Mouse (Mus musculus): ENCODE measurements around the gene Olfr1505. TPM values are rescaled to one million over a fixed set of nuclear protein-coding genes. Genes with fewer than 3 reads are reported as not detected.

Gene Olfr1505
- polyA plus RNA-seq (2014; fragmentation: Illumina TruSeq; extraction: RNeasy Lipid Tissue Mini Kit (QIAGEN cat#74804); ENCODE audit: low read depth, low replicate concordance) = not detected

GRCm38 (mm10) chr19:13913230-13913629 lies at the start of gene Olfr1505:
Gene Olfr1505 (plus strand): TSS chr19:13913530.

GRCm38 (mm10) chr19:13897828-13898227 lies 15.5 kb upstream of the Olfr1505 start, which contains the start of gene Olfr1504:
Gene Olfr1504 (minus strand): TSS chr19:13897928.

Other genes with a start within 250 kb of the Olfr1505 start
- not detected for gene Olfr1491, start 216.3 kb upstream of the Olfr1505 start, polyA plus RNA-seq (2014; fragmentation: Illumina TruSeq; extraction: RNeasy Lipid Tissue Mini Kit (QIAGEN cat#74804); ENCODE audit: low read depth, low replicate concordance)
- gene Olfr1493-ps1, start 190.3 kb upstream of the Olfr1505 start, polyA plus RNA-seq (2014; fragmentation: Illumina TruSeq; extraction: RNeasy Lipid Tissue Mini Kit (QIAGEN cat#74804); ENCODE audit: low read depth, low replicate concordance) = not detected
- gene Olfr1494, start 173.8 kb upstream of the Olfr1505 start, polyA plus RNA-seq (2014; fragmentation: Illumina TruSeq; extraction: RNeasy Lipid Tissue Mini Kit (QIAGEN cat#74804); ENCODE audit: low read depth, low replicate concordance) = not detected
- gene Olfr1495, start 148.9 kb upstream of the Olfr1505 start, polyA plus RNA-seq (2014; fragmentation: Illumina TruSeq; extraction: RNeasy Lipid Tissue Mini Kit (QIAGEN cat#74804); ENCODE audit: low read depth, low replicate concordance) = not detected
- gene Olfr1496, start 135.7 kb upstream of the Olfr1505 start, polyA plus RNA-seq (2014; fragmentation: Illumina TruSeq; extraction: RNeasy Lipid Tissue Mini Kit (QIAGEN cat#74804); ENCODE audit: low read depth, low replicate concordance) = not detected
- gene Olfr1497, start 115.3 kb upstream of the Olfr1505 start, polyA plus RNA-seq (2014; fragmentation: Illumina TruSeq; extraction: RNeasy Lipid Tissue Mini Kit (QIAGEN cat#74804); ENCODE audit: low read depth, low replicate concordance) = not detected
- not detected for gene Olfr1499, start 94.1 kb upstream of the Olfr1505 start, polyA plus RNA-seq (2014; fragmentation: Illumina TruSeq; extraction: RNeasy Lipid Tissue Mini Kit (QIAGEN cat#74804); ENCODE audit: low read depth, low replicate concordance)
- not detected for gene Olfr1500, start 83.0 kb upstream of the Olfr1505 start, polyA plus RNA-seq (2014; fragmentation: Illumina TruSeq; extraction: RNeasy Lipid Tissue Mini Kit (QIAGEN cat#74804); ENCODE audit: low read depth, low replicate concordance)
- gene Olfr1501, start 62.8 kb upstream of the Olfr1505 start, polyA plus RNA-seq (2014; fragmentation: Illumina TruSeq; extraction: RNeasy Lipid Tissue Mini Kit (QIAGEN cat#74804); ENCODE audit: low read depth, low replicate concordance) = not detected
- gene Olfr1502, start 51.7 kb upstream of the Olfr1505 start, polyA plus RNA-seq (2014; fragmentation: Illumina TruSeq; extraction: RNeasy Lipid Tissue Mini Kit (QIAGEN cat#74804); ENCODE audit: low read depth, low replicate concordance) = not detected
- not detected for gene Olfr1504, start 15.6 kb upstream of the Olfr1505 start, polyA plus RNA-seq (2014; fragmentation: Illumina TruSeq; extraction: RNeasy Lipid Tissue Mini Kit (QIAGEN cat#74804); ENCODE audit: low read depth, low replicate concordance)

All from liver, adult 10 weeks (tissue).